ENCODE assay signal across 12 mouse cellular contexts in genomic region chr7:80893086-80893752, GRCm38 (mm10). TPM values are rescaled to one million over a fixed set of nuclear protein-coding genes. Genes with fewer than 3 reads are reported as not detected.
DNase-seq lines count a peak whose midpoint lies in the region; ATAC-seq and TF ChIP-seq lines count a peak whose summit lies in the region.
"Had no signal": no experiment of that assay in that cellular context is flagged by ENCODE, and none has a peak within 500 bp of the region (broad histone marks: within the 10 kb centered on the region; RNA-seq: fewer than 3 reads in every experiment).

No protein-coding gene starts in this region.

- peaks cover 75% of the 10 kb centered on the region for H3K36me3 ChIP-seq in forebrain, embryonic 13.5 days (ENCODE audit: poor library complexity, severe bottlenecking)
- H3K36me3 ChIP-seq in forebrain, embryonic 10.5 days (replicated peaks): peaks cover 97% of the 10 kb centered on the region
- peaks cover 80% of the 10 kb centered on the region for H3K36me3 ChIP-seq in hindbrain, embryonic 13.5 days
- H3K36me3 ChIP-seq in hindbrain, embryonic 14.5 days (replicated peaks; ENCODE audit: control insufficient read depth, insufficient read depth): peaks cover 87% of the 10 kb centered on the region
- H3K36me3 ChIP-seq in spleen, adult 2 months (ENCODE audit: control insufficient read depth, insufficient read depth, low read length): peaks cover 34% of the 10 kb centered on the region

- H3K4me1 ChIP-seq in forebrain, embryonic 13.5 days: peaks cover 13% of the 10 kb centered on the region
- peaks cover 16% of the 10 kb centered on the region for H3K4me1 ChIP-seq in forebrain, embryonic 10.5 days
- H3K4me1 ChIP-seq in hindbrain, embryonic 13.5 days (replicated peaks): peaks cover 13% of the 10 kb centered on the region
- H3K4me1 ChIP-seq in hindbrain, embryonic 14.5 days (replicated peaks; ENCODE audit: control insufficient read depth, insufficient read depth, low read length): no peaks in the 10 kb centered on the region; the same call in 1 of the 2 replicates
- H3K4me1 ChIP-seq in spleen, adult 2 months (ENCODE audit: control insufficient read depth, insufficient read depth, insufficient read length): peaks cover 10% of the 10 kb centered on the region; the same call in 1 of the 2 replicates

- TF ChIP-seq POLR2A in spleen, adult 2 months (IDR thresholded peaks at IDR 0.05; ENCODE audit: low read depth, low read length): no peak

- TF ChIP-seq CTCF in spleen, adult 2 months (IDR thresholded peaks at IDR 0.05; ENCODE audit: extremely low read depth, insufficient read depth, insufficient read length, insufficient replicate concordance): no peak

- 0 out of 2 replicates have a peak overlapping the region, but pooled peaks have one; percentile 2 for H3K9ac ChIP-seq in forebrain, embryonic 13.5 days
- H3K9ac ChIP-seq in hindbrain, embryonic 13.5 days: peak overlapping the region; percentile 6; the same call in 1 of the 2 replicates
- no peak overlapping the region for H3K9ac ChIP-seq in hindbrain, embryonic 14.5 days
- H3K9ac ChIP-seq: midbrain, embryonic 12.5 days; neural tube, embryonic 12.5 days had no signal

- no peak overlapping the region for H3K4me2 ChIP-seq in forebrain, embryonic 13.5 days
- no peak overlapping the region for H3K4me2 ChIP-seq in hindbrain, embryonic 13.5 days
- no peak overlapping the region for H3K4me2 ChIP-seq in hindbrain, embryonic 14.5 days (replicated peaks)
- H3K4me2 ChIP-seq: midbrain, embryonic 12.5 days; neural tube, embryonic 12.5 days had no signal

- H3K27me3 ChIP-seq in forebrain, embryonic 13.5 days: no peaks in the 10 kb centered on the region
- no peaks in the 10 kb centered on the region for H3K27me3 ChIP-seq in forebrain, embryonic 10.5 days (ENCODE audit: poor library complexity, severe bottlenecking)
- no peaks in the 10 kb centered on the region for H3K27me3 ChIP-seq in hindbrain, embryonic 13.5 days
- H3K27me3 ChIP-seq in hindbrain, embryonic 14.5 days (ENCODE audit: control insufficient read depth, insufficient read depth, low read length): no peaks in the 10 kb centered on the region
- no peaks in the 10 kb centered on the region for H3K27me3 ChIP-seq in spleen, adult 2 months (ENCODE audit: control insufficient read depth, insufficient read depth, low read length)
- H3K27me3 ChIP-seq: midbrain, embryonic 12.5 days; neural tube, embryonic 12.5 days had no signal

- H3K4me3 ChIP-seq in forebrain, embryonic 13.5 days: no peak overlapping the region
- H3K4me3 ChIP-seq in forebrain, embryonic 10.5 days: no peak overlapping the region
- H3K4me3 ChIP-seq in hindbrain, embryonic 13.5 days: no peak overlapping the region
- H3K4me3 ChIP-seq in hindbrain, embryonic 14.5 days (replicated peaks; ENCODE audit: low read length): no peak overlapping the region
- H3K4me3 ChIP-seq in spleen, adult 2 months (ENCODE audit: extremely low read depth, insufficient read depth, insufficient read length): no peak overlapping the region
- H3K4me3 ChIP-seq: midbrain, embryonic 12.5 days; neural tube, embryonic 12.5 days had no signal

- ATAC-seq in forebrain, embryonic 13.5 days: no peak
- ATAC-seq in hindbrain, embryonic 13.5 days (ENCODE audit: low FRiP score): no peak
- no peak for ATAC-seq in hindbrain, embryonic 14.5 days (ENCODE audit: low FRiP score)
- ATAC-seq in monocyte, adult 5-6 weeks (replicated peaks; ENCODE audit: insufficient number of reproducible peaks, low FRiP score, low TSS enrichment, poor library complexity, severe bottlenecking): no peak

- peak overlapping the region; percentile 32 for H3K27ac ChIP-seq in forebrain, embryonic 13.5 days
- H3K27ac ChIP-seq in forebrain, embryonic 10.5 days: no peak overlapping the region
- 0 out of 2 replicates have a peak overlapping the region, but pooled peaks have one; percentile 48 for H3K27ac ChIP-seq in hindbrain, embryonic 13.5 days
- H3K27ac ChIP-seq in hindbrain, embryonic 14.5 days: no peak overlapping the region
- peak overlapping the region; percentile 49 for H3K27ac ChIP-seq in spleen, adult 2 months (ENCODE audit: insufficient read depth, low read length)
- H3K27ac ChIP-seq: midbrain, embryonic 12.5 days; neural tube, embryonic 12.5 days had no signal

- 93% methylated on average over 15 of the region's 15 CpGs for WGBS in forebrain, embryonic 13.5 days
- 92% methylated on average over 15 of the region's 15 CpGs for WGBS in forebrain, embryonic 10.5 days
- WGBS in hindbrain, embryonic 13.5 days: 91% methylated on average over 15 of the region's 15 CpGs
- WGBS in hindbrain, embryonic 14.5 days: 91% methylated on average over 15 of the region's 15 CpGs
- WGBS in spleen, adult 2 months: 93% methylated on average over 15 of the region's 15 CpGs

- no peak for DNase-seq in forebrain, embryonic 10.5 days (ENCODE audit: extremely low spot score, low spot score)
- no peak for DNase-seq in hindbrain, embryonic 14.5 days (ENCODE audit: low spot score)
- DNase-seq in spleen, adult 2 months (ENCODE audit: low read depth in 1 of 2, low spot score in 2 of 2): no peak
- no peak for DNase-seq in spleen, postnatal 14 days (ENCODE audit: low spot score in 2 of 2)
- DNase-seq in Muller cell, postnatal 12 days (ENCODE audit: inconsistent ontology term): no peak
- DNase-seq: gastrocnemius, postnatal 25 days; liver had no signal

- no peaks in the 10 kb centered on the region for H3K9me3 ChIP-seq in forebrain, embryonic 13.5 days (replicated peaks)
- H3K9me3 ChIP-seq in forebrain, embryonic 10.5 days: no peaks in the 10 kb centered on the region
- no peaks in the 10 kb centered on the region for H3K9me3 ChIP-seq in hindbrain, embryonic 13.5 days
- no peaks in the 10 kb centered on the region for H3K9me3 ChIP-seq in hindbrain, embryonic 14.5 days (ENCODE audit: control insufficient read depth, low read length)
- H3K9me3 ChIP-seq: midbrain, embryonic 12.5 days; neural tube, embryonic 12.5 days had no signal

RNA-seq across cellular contexts. Expression of gene Wdr73, which starts 7.8 kb away (rescaled TPM):
- polyA plus RNA-seq in forebrain, embryonic 13.5 days (2015; fragmentation: Nextera tagmentation; extraction: Ambion mirVana): 46.0 and 48.0 TPM in 2 replicates
- polyA plus RNA-seq in forebrain, embryonic 10.5 days (2016; fragmentation: Nextera tagmentation; extraction: Ambion mirVana): 53.2 and 53.8 TPM in 2 replicates
- 36.5 and 41.5 TPM in 2 replicates for polyA plus RNA-seq in hindbrain, embryonic 13.5 days (2015; fragmentation: Nextera tagmentation; extraction: Ambion mirVana)
- 31.7 and 32.3 TPM in 2 replicates for polyA plus RNA-seq in hindbrain, embryonic 14.5 days (2014; fragmentation: Nextera tagmentation; extraction: Ambion mirVana)
- polyA plus RNA-seq in spleen, adult 2 months (2012; rRNA removed): 12.8 and 20.1 TPM in 2 replicates
- total RNA-seq in monocyte, adult 5-6 weeks (2017): 6.9 to 25.2 TPM (median 10.8 TPM) in 3 replicates

RNA-seq across cellular contexts. Expression of gene Nmb, which starts 11.7 kb away (rescaled TPM):
- polyA plus RNA-seq in forebrain, embryonic 13.5 days (2015; fragmentation: Nextera tagmentation; extraction: Ambion mirVana): 6.6 and 7.6 TPM in 2 replicates
- 5.9 and 7.2 TPM in 2 replicates for polyA plus RNA-seq in forebrain, embryonic 10.5 days (2016; fragmentation: Nextera tagmentation; extraction: Ambion mirVana)
- 7.4 and 8.0 TPM in 2 replicates for polyA plus RNA-seq in hindbrain, embryonic 13.5 days (2015; fragmentation: Nextera tagmentation; extraction: Ambion mirVana)
- 8.7 and 10.6 TPM in 2 replicates for polyA plus RNA-seq in hindbrain, embryonic 14.5 days (2014; fragmentation: Nextera tagmentation; extraction: Ambion mirVana)
- 5.3 and 5.4 TPM in 2 replicates for polyA plus RNA-seq in spleen, adult 2 months (2012; rRNA removed)
- total RNA-seq in monocyte, adult 5-6 weeks (2017): 1.6 to 7.3 TPM (median 3.1 TPM) in 3 replicates

RNA-seq across cellular contexts. Expression of gene Zscan2, which starts 32.5 kb away (rescaled TPM):
- polyA plus RNA-seq in forebrain, embryonic 13.5 days (2015; fragmentation: Nextera tagmentation; extraction: Ambion mirVana): 5.1 and 5.2 TPM in 2 replicates
- 1.3 and 2.5 TPM in 2 replicates for polyA plus RNA-seq in forebrain, embryonic 10.5 days (2016; fragmentation: Nextera tagmentation; extraction: Ambion mirVana)
- polyA plus RNA-seq in hindbrain, embryonic 13.5 days (2015; fragmentation: Nextera tagmentation; extraction: Ambion mirVana): 5.3 and 5.8 TPM in 2 replicates
- polyA plus RNA-seq in hindbrain, embryonic 14.5 days (2014; fragmentation: Nextera tagmentation; extraction: Ambion mirVana): 4.1 and 4.4 TPM in 2 replicates
- polyA plus RNA-seq in spleen, adult 2 months (2012; rRNA removed): 4.3 and 6.5 TPM in 2 replicates
- 6.9 to 12.1 TPM (median 9.2 TPM) in 3 replicates for total RNA-seq in monocyte, adult 5-6 weeks (2017)

RNA-seq across cellular contexts. Expression of gene Sec11a, which starts 54.4 kb away (rescaled TPM):
- 165 and 169 TPM in 2 replicates for polyA plus RNA-seq in forebrain, embryonic 13.5 days (2015; fragmentation: Nextera tagmentation; extraction: Ambion mirVana)
- polyA plus RNA-seq in forebrain, embryonic 10.5 days (2016; fragmentation: Nextera tagmentation; extraction: Ambion mirVana): 190 and 226 TPM in 2 replicates
- 174 and 177 TPM in 2 replicates for polyA plus RNA-seq in hindbrain, embryonic 13.5 days (2015; fragmentation: Nextera tagmentation; extraction: Ambion mirVana)
- 147 and 156 TPM in 2 replicates for polyA plus RNA-seq in hindbrain, embryonic 14.5 days (2014; fragmentation: Nextera tagmentation; extraction: Ambion mirVana)
- polyA plus RNA-seq in spleen, adult 2 months (2012; rRNA removed): 36.9 and 45.3 TPM in 2 replicates
- 316 to 442 TPM (median 424 TPM) in 3 replicates for total RNA-seq in monocyte, adult 5-6 weeks (2017)

Comparison
In these comparisons a context has a peak if more than half of its experiments do, and no peak if none do; other contexts are left out.
1. H3K27ac ChIP-seq: peak in forebrain, embryonic 13.5 days (single experiment), hindbrain, embryonic 13.5 days (single experiment) and spleen, adult 2 months (single experiment); none in forebrain, embryonic 10.5 days (single experiment) and hindbrain, embryonic 14.5 days (single experiment).